Mouse (Mus musculus): ENCODE measurements around the gene Pecam1. TPM values are rescaled to one million over a fixed set of nuclear protein-coding genes. Genes with fewer than 3 reads are reported as not detected.
A peak's percentile ranks its signal among the peaks of the same experiment; 100 is the strongest.

Pecam1 gene
- total RNA-seq, 2 experiments from 2014 or later: 123 to 126 TPM

Small RNA genes within 50 kb of the gene (microRNA-seq; reads per million reads assigned to microRNA genes)
- gene Gm25994: not detected
- 4.0 reads per million, percentile 15 among the genes with 10 or more reads in this experiment for gene Mir3064

Other genes with a start within 250 kb of the Pecam1 start
- 10 to 100 TPM; 20.1 to 21.7 TPM for gene Tex2, start 137.2 kb downstream of the Pecam1 start, total RNA-seq (2021)
- gene Milr1, start 598 bp upstream of the Pecam1 start, total RNA-seq (2021): 1 to 10 TPM; 1.1 to 1.8 TPM
- gene Polg2, start 28.9 kb upstream of the Pecam1 start, total RNA-seq (2021): 1 to 10 TPM; 8.2 TPM
- gene Ddx5, start 38.6 kb upstream of the Pecam1 start, total RNA-seq (2021): 100 to 1,000 TPM; 388 to 472 TPM
- gene Cep95, start 38.6 kb upstream of the Pecam1 start, total RNA-seq (2021): 10 to 100 TPM in 1 of 2 experiments, 1 to 10 TPM in 1; 8.9 to 12.5 TPM
- 10 to 100 TPM; 32.6 to 36.9 TPM for gene Smurf2, start 170.1 kb upstream of the Pecam1 start, total RNA-seq (2021)
- 10 to 100 TPM; 42.4 to 47.1 TPM for gene Kpna2, start 248.9 kb upstream of the Pecam1 start, total RNA-seq (2021)